Mouse (Mus musculus): Measurements from ENCODE around the gene Nutf2.

- no peak for TF ChIP-seq CTCF (IDR thresholded peaks at IDR 0.05; ENCODE audit: low read depth)
- no peak for TF ChIP-seq EP300 (IDR thresholded peaks at IDR 0.05; ENCODE audit: low read depth)
Observed at GRCm38 (mm10) chr8:105811543-105811942, 48.8 kb upstream of the Nutf2 start.

Measured in liver, embryonic 14.5 days (tissue).